Mouse (Mus musculus): ENCODE data around the gene Haus6. TPM values are rescaled to one million over a fixed set of nuclear protein-coding genes. Genes with fewer than 3 reads are reported as not detected.

Gene Haus6
- polyA plus RNA-seq, 1 experiment: 55.6 TPM

- no peak overlapping the region for H3K9ac ChIP-seq (ENCODE audit: low read depth, poor library complexity, severe bottlenecking)
- H3K27me3 ChIP-seq (ENCODE audit: control insufficient read depth, insufficient read depth, low read length, poor library complexity, severe bottlenecking): no peaks in the 10 kb centered on the region
- no peaks in the 10 kb centered on the region for H3K9me3 ChIP-seq (replicated peaks; ENCODE audit: control insufficient read depth, insufficient read depth, low read length, poor library complexity, severe bottlenecking)
- no peak overlapping the region for H3K27ac ChIP-seq (ENCODE audit: insufficient read depth, low read length)
- no peak overlapping the region for H3K4me3 ChIP-seq (ENCODE audit: low read depth, low read length)
- TF ChIP-seq EP300 (IDR thresholded peaks at IDR 0.05; ENCODE audit: insufficient read depth, low read depth, low read length) (no peak), POLR2A (IDR thresholded peaks at IDR 0.05; ENCODE audit: insufficient read depth, low read length) (no peak), CTCF (IDR thresholded peaks at IDR 0.05; ENCODE audit: low read depth, low read length) (no peak)
- peaks cover 2% of the 10 kb centered on the region for H3K4me1 ChIP-seq (ENCODE audit: control insufficient read depth, insufficient read depth, low read length)
- no peaks in the 10 kb centered on the region for H3K36me3 ChIP-seq (ENCODE audit: control insufficient read depth, insufficient read depth, low read length, poor library complexity, severe bottlenecking)
These were observed 70.3 kb downstream of the Haus6 start for GRCm38 (mm10) chr4:86541573-86541972.

GRCm38 (mm10) chr4:86538936-86539335 is 72.9 kb downstream of the Haus6 start:
- H3K4me3 ChIP-seq (ENCODE audit: low read depth, low read length): no peak overlapping the region
- no peaks in the 10 kb centered on the region for H3K36me3 ChIP-seq (ENCODE audit: control insufficient read depth, insufficient read depth, low read length, poor library complexity, severe bottlenecking)
- H3K9ac ChIP-seq (ENCODE audit: low read depth, poor library complexity, severe bottlenecking): no peak overlapping the region
- no peak for TF ChIP-seq POLR2A (IDR thresholded peaks at IDR 0.05; ENCODE audit: insufficient read depth, low read length)
- no peak for TF ChIP-seq CTCF (IDR thresholded peaks at IDR 0.05; ENCODE audit: low read depth, low read length)
- TF ChIP-seq EP300 (IDR thresholded peaks at IDR 0.05; ENCODE audit: insufficient read depth, low read depth, low read length): no peak
- H3K27me3 ChIP-seq (ENCODE audit: control insufficient read depth, insufficient read depth, low read length, poor library complexity, severe bottlenecking): no peaks in the 10 kb centered on the region
- no peak overlapping the region for H3K27ac ChIP-seq (ENCODE audit: insufficient read depth, low read length)
- peaks cover 2% of the 10 kb centered on the region for H3K4me1 ChIP-seq (ENCODE audit: control insufficient read depth, insufficient read depth, low read length)
- no peaks in the 10 kb centered on the region for H3K9me3 ChIP-seq (replicated peaks; ENCODE audit: control insufficient read depth, insufficient read depth, low read length, poor library complexity, severe bottlenecking)

GRCm38 (mm10) chr4:86537972-86538371 is 73.9 kb downstream of the Haus6 start:
- no peak overlapping the region for H3K27ac ChIP-seq (ENCODE audit: insufficient read depth, low read length)
- TF ChIP-seq POLR2A (IDR thresholded peaks at IDR 0.05; ENCODE audit: insufficient read depth, low read length) (no peak), EP300 (IDR thresholded peaks at IDR 0.05; ENCODE audit: insufficient read depth, low read depth, low read length) (no peak), CTCF (IDR thresholded peaks at IDR 0.05; ENCODE audit: low read depth, low read length) (no peak)
- no peaks in the 10 kb centered on the region for H3K9me3 ChIP-seq (replicated peaks; ENCODE audit: control insufficient read depth, insufficient read depth, low read length, poor library complexity, severe bottlenecking)
- no peak overlapping the region for H3K9ac ChIP-seq (ENCODE audit: low read depth, poor library complexity, severe bottlenecking)
- no peaks in the 10 kb centered on the region for H3K27me3 ChIP-seq (ENCODE audit: control insufficient read depth, insufficient read depth, low read length, poor library complexity, severe bottlenecking)
- H3K4me1 ChIP-seq (ENCODE audit: control insufficient read depth, insufficient read depth, low read length): peaks cover 2% of the 10 kb centered on the region
- no peak overlapping the region for H3K4me3 ChIP-seq (ENCODE audit: low read depth, low read length)
- H3K36me3 ChIP-seq (ENCODE audit: control insufficient read depth, insufficient read depth, low read length, poor library complexity, severe bottlenecking): no peaks in the 10 kb centered on the region

GRCm38 (mm10) chr4:86534091-86534481 is 77.8 kb downstream of the Haus6 start:
- no peak overlapping the region for H3K9ac ChIP-seq (ENCODE audit: low read depth, poor library complexity, severe bottlenecking)
- H3K4me3 ChIP-seq (ENCODE audit: low read depth, low read length): no peak overlapping the region
- no peak for TF ChIP-seq POLR2A (IDR thresholded peaks at IDR 0.05; ENCODE audit: insufficient read depth, low read length)
- no peak for TF ChIP-seq EP300 (IDR thresholded peaks at IDR 0.05; ENCODE audit: insufficient read depth, low read depth, low read length)
- TF ChIP-seq CTCF (IDR thresholded peaks at IDR 0.05; ENCODE audit: low read depth, low read length): no peak
- no peaks in the 10 kb centered on the region for H3K36me3 ChIP-seq (ENCODE audit: control insufficient read depth, insufficient read depth, low read length, poor library complexity, severe bottlenecking)
- no peaks in the 10 kb centered on the region for H3K27me3 ChIP-seq (ENCODE audit: control insufficient read depth, insufficient read depth, low read length, poor library complexity, severe bottlenecking)
- H3K27ac ChIP-seq (ENCODE audit: insufficient read depth, low read length): no peak overlapping the region
- H3K9me3 ChIP-seq (replicated peaks; ENCODE audit: control insufficient read depth, insufficient read depth, low read length, poor library complexity, severe bottlenecking): no peaks in the 10 kb centered on the region
- H3K4me1 ChIP-seq (ENCODE audit: control insufficient read depth, insufficient read depth, low read length): no peaks in the 10 kb centered on the region

GRCm38 (mm10) chr4:86533406-86534090 is 78.3 kb downstream of the Haus6 start:
- H3K4me1 ChIP-seq (ENCODE audit: control insufficient read depth, insufficient read depth, low read length): no peaks in the 10 kb centered on the region

GRCm38 (mm10) chr4:86529161-86529560 is 82.7 kb downstream of the Haus6 start:
- no peak overlapping the region for H3K4me3 ChIP-seq (ENCODE audit: low read depth, low read length)
- no peaks in the 10 kb centered on the region for H3K9me3 ChIP-seq (replicated peaks; ENCODE audit: control insufficient read depth, insufficient read depth, low read length, poor library complexity, severe bottlenecking)
- H3K27me3 ChIP-seq (ENCODE audit: control insufficient read depth, insufficient read depth, low read length, poor library complexity, severe bottlenecking): no peaks in the 10 kb centered on the region
- H3K27ac ChIP-seq (ENCODE audit: insufficient read depth, low read length): no peak overlapping the region
- H3K4me1 ChIP-seq (ENCODE audit: control insufficient read depth, insufficient read depth, low read length): no peaks in the 10 kb centered on the region
- no peak for TF ChIP-seq POLR2A (IDR thresholded peaks at IDR 0.05; ENCODE audit: insufficient read depth, low read length)
- no peak for TF ChIP-seq CTCF (IDR thresholded peaks at IDR 0.05; ENCODE audit: low read depth, low read length)
- no peak for TF ChIP-seq EP300 (IDR thresholded peaks at IDR 0.05; ENCODE audit: insufficient read depth, low read depth, low read length)
- H3K36me3 ChIP-seq (ENCODE audit: control insufficient read depth, insufficient read depth, low read length, poor library complexity, severe bottlenecking): no peaks in the 10 kb centered on the region
- no peak overlapping the region for H3K9ac ChIP-seq (ENCODE audit: low read depth, poor library complexity, severe bottlenecking)

More at GRCm38 (mm10) chr4:86533406-86534090, 78.3 kb downstream of the Haus6 start:
- H3K36me3 ChIP-seq (ENCODE audit: control insufficient read depth, insufficient read depth, low read length, poor library complexity, severe bottlenecking): no peaks in the 10 kb centered on the region
- H3K9me3 ChIP-seq (replicated peaks; ENCODE audit: control insufficient read depth, insufficient read depth, low read length, poor library complexity, severe bottlenecking): no peaks in the 10 kb centered on the region
- H3K9ac ChIP-seq (ENCODE audit: low read depth, poor library complexity, severe bottlenecking): no peak overlapping the region
- H3K27me3 ChIP-seq (ENCODE audit: control insufficient read depth, insufficient read depth, low read length, poor library complexity, severe bottlenecking): no peaks in the 10 kb centered on the region
- H3K4me3 ChIP-seq (ENCODE audit: low read depth, low read length): no peak overlapping the region
- H3K27ac ChIP-seq (ENCODE audit: insufficient read depth, low read length): no peak overlapping the region
- TF ChIP-seq CTCF (IDR thresholded peaks at IDR 0.05; ENCODE audit: low read depth, low read length): no peak
- no peak for TF ChIP-seq POLR2A (IDR thresholded peaks at IDR 0.05; ENCODE audit: insufficient read depth, low read length)
- no peak for TF ChIP-seq EP300 (IDR thresholded peaks at IDR 0.05; ENCODE audit: insufficient read depth, low read depth, low read length)

Other genes starting within 250 kb of the Haus6 start
- not detected in 2 replicates for gene Saxo1, start 53.7 kb downstream of the Haus6 start, polyA plus RNA-seq (2011; ENCODE audit: insufficient read depth, insufficient read length, low read depth, missing spikeins)
- 110 and 112 TPM in 2 replicates for gene Rraga, start 36.4 kb downstream of the Haus6 start, polyA plus RNA-seq (2011; ENCODE audit: insufficient read depth, insufficient read length, low read depth, missing spikeins)
- gene Plin2, start 58.0 kb upstream of the Haus6 start, polyA plus RNA-seq (2011; ENCODE audit: insufficient read depth, insufficient read length, low read depth, missing spikeins): 57.9 and 60.7 TPM in 2 replicates
- gene Dennd4c, start 136.5 kb upstream of the Haus6 start, polyA plus RNA-seq (2011; ENCODE audit: insufficient read depth, insufficient read length, low read depth, missing spikeins): 25.3 and 27.5 TPM in 2 replicates
- gene Rps6, start 245.4 kb upstream of the Haus6 start, polyA plus RNA-seq (2011; ENCODE audit: insufficient read depth, insufficient read length, low read depth, missing spikeins): 2,690 and 2,954 TPM in 2 replicates

All from ES-Bruce4 (cell line).